Mouse (Mus musculus): ENCODE data around the gene Tspan17. TPM values are rescaled to one million over a fixed set of nuclear protein-coding genes. Genes with fewer than 3 reads are reported as not detected.

The Tspan17 gene
- total RNA-seq, 2 experiments from 2014 or later: 0.31 to 5.6 TPM

DNA sequence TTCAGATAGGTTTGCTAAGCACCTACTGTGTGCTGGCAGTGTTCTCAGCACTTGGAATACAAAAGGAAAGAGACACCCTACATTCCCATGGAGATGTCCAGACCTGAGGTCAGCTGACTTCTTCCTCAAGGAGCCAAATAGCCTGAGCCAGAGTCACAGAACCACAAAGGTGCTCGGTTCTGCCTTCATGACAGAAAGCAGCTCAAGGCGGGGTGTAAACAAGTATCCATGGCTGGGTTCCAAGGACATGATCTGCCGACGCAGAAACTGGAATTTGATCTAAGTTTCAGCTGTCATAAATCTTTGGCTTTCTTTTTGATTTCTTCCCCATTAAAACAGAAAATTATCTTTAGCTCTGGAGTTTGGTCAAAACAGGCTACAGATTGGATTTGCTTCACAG is 11.0 kb downstream of the Tspan17 start:
- ATAC-seq (replicated peaks; ENCODE audit: poor library complexity, severe bottlenecking): no peak

- ATAC-seq (replicated peaks; ENCODE audit: poor library complexity, severe bottlenecking): no peak
Observed at GRCm38 (mm10) chr13:54803010-54803409, 13.8 kb downstream of the Tspan17 start.

- ATAC-seq (replicated peaks; ENCODE audit: poor library complexity, severe bottlenecking): no peak
Observed at GRCm38 (mm10) chr13:54805134-54805838, 16.1 kb downstream of the Tspan17 start.

DNA sequence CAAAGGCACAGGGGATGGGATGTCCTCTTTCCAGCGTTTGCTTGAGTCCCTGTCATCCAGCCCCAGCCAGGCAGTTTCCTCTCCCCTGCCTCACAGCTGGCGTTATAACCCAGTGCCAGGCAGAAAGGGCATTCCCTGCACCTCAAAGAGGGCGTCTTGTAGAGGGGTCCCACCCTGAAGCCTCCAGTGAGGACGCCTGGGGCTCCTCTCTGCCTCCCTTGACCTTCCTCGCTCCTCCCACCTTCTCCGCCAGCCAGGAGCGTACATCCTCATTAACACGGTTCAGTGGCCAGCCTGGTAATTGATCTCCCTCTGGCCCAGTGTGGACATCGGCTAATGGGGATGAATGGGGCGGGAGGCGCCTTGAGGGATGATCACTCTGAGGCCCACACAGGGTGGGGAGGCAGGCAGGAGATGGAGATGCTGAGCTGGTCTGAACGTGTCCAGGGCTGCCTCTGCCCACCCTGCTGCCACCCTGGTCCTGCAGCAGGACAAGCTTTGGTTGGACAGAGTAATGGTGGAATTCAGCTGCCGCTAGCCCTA is 17.3 kb downstream of the Tspan17 start:
- ATAC-seq (replicated peaks; ENCODE audit: poor library complexity, severe bottlenecking): no peak

GRCm38 (mm10) chr13:54808067-54808466 is 18.9 kb downstream of the Tspan17 start:
- ATAC-seq (replicated peaks; ENCODE audit: poor library complexity, severe bottlenecking): no peak

GRCm38 (mm10) chr13:54811476-54811875 is 22.3 kb downstream of the Tspan17 start:
- no peak for ATAC-seq (replicated peaks; ENCODE audit: poor library complexity, severe bottlenecking)

- no peak for ATAC-seq (replicated peaks; ENCODE audit: poor library complexity, severe bottlenecking)
Observed at GRCm38 (mm10) chr13:54813381-54813780, 24.2 kb downstream of the Tspan17 start.

DNA sequence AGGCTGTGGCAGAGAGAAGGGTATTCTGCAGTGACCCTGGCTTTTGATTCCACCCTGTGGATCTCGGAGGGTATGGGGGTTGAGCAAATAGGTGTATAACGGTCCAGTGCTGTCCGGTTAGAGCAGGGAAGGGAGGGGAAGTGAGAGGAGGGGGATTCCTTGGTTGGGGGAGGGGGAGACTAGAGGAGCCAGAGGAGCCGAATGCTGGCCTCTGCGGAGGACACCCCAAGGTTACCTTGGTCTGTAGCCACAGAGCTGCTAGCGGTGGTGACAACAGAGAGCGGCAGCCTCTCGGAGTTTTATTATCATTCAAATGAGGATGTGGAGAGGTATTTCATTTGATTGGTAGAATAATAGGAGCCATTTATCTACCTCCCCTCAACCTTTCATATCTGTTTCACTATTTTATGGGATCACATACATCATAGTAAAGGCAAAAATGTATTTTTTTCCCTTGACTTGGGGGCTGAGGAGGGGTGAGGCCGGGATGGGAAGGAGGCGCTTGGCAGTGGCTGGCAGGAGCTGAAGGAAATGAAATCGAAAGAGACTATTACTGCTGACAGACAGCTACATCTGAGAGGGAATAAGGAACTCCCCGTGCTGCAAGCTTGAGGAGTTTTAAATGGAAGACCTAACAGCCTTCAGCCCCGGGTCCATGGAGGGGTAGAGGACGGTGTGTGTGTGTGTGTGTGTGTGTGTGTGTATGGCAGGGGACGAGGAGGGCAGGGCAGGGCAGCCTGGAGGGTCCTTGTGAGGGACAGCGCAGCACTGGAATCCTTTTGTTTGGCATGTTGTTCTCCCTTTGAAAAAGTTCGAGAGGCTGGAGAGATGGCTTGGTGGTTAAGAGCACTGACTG is 29.4 kb downstream of the Tspan17 start:
- peak; percentile 52; the same call in 1 of the 2 replicates for ATAC-seq (replicated peaks; ENCODE audit: poor library complexity, severe bottlenecking)

DNA sequence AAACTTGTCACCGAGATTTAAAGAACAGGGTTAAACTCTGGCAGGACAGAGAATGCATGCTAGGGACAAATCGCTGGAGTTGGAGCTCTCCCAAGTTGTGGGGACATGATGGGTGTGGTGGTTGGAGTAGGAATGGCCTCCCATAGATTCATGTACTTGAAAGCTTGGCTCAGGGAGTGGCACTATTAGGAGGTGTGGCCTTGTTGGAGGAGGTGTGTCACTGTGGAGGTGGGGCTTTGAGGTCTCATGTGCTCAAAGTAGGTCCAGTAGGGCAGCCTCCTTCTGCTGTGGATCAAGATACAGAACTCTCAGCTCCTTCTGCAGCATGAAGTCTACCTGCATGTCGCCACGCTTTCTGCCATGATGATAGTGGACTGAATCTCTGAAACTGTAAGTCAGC is 31.9 kb downstream of the Tspan17 start:
- no peak for ATAC-seq (replicated peaks; ENCODE audit: poor library complexity, severe bottlenecking)

- ATAC-seq (replicated peaks; ENCODE audit: poor library complexity, severe bottlenecking): no peak
Observed at GRCm38 (mm10) chr13:54821931-54822330, 32.8 kb downstream of the Tspan17 start.

DNA sequence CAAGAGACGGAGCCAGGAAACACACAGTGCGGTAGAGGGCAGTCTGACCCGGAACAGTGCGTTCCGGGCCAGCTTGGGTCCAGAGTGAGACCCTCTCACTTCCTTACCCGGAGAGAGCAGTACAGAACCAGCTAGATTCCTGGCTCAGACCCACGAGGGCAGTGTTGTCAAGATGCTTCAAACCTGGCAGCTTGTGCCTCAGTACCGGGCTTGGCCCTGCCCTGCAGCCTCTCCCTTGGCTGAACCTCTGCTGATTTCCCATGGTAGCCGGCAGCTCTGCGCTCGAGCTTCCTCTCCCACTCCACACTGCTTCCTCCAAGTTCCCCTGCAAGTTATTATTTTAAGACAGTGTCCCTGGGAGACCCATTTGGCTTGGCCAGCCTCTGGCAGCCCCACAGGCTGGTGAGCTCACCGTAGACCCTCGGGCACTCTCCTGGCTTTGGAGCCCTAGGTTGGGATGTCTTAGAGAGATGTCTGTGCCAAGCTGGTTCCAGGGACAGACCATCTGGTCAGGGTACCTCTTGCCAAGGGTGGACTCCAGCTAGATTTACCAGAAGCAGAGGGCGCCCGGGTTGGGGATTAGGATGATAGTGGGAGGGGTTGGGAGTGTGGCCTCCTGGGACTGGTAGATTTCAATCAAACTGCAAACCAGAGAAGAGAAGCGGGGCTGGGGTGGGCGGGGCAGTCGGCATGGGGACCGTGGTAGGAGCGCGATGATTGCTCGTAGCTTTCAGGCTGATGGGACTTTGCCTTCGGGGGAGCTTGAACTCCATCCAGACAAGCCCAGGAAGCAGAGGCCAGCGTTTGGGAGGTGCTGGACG is 35.1 kb downstream of the Tspan17 start:
- no peak for ATAC-seq (replicated peaks; ENCODE audit: poor library complexity, severe bottlenecking)

DNA sequence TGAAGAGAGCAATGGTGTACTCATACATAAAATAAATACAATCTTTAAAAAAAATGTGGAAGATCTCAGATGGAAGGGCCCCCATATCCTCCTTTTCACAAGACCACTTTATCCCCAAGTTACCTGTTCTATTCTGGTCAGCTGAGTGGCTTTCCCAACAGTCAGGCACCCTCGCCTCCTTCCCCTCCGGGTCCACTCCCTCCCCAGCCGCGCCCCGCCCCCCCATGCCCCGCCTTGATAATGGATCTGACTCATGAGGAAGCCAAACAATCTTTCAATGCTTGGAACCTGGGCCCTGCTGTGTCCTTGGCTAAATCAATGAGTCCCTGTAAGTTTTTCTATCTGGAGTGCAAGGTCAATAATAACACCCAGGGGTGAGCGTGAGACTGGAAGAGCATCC is 38.8 kb downstream of the Tspan17 start:
- no peak for ATAC-seq (replicated peaks; ENCODE audit: poor library complexity, severe bottlenecking)

GRCm38 (mm10) chr13:54828508-54828907 is 39.3 kb downstream of the Tspan17 start:
- ATAC-seq (replicated peaks; ENCODE audit: poor library complexity, severe bottlenecking): no peak

GRCm38 (mm10) chr13:54829450-54829849 is 40.3 kb downstream of the Tspan17 start:
- ATAC-seq (replicated peaks; ENCODE audit: poor library complexity, severe bottlenecking): no peak

DNA sequence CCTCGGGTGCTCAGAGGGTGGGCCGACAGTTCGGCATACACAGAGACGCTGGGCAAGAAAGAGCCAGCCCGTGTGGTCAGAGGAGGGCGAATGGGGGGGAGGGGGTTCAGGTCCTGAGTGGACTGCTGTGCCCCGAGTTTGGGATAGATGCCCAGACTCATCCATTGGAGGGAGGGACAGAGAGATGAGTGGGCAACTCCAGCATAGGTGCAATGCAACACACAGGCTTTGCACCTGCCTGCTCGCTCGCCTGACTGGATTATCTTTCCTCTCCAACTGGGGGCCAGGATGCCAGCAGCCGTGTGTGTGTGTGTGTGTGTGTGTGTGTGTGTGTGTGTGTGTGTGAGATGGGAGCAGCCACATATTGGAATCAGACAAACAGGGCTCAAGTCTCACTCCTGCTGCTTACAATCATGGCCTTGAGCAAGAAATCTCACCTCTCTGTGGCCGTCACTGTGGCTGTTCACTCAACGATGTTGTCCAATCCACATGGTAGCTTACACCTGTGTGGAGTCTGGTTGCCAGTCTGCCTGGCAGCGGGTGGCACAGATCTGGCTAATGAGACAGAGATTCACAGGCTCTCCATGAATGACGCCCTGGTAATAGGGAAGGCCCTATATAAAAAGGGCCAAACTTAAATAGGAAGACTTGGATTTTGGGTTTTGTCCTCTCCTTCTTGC is 47.3 kb downstream of the Tspan17 start:
- ATAC-seq (replicated peaks; ENCODE audit: poor library complexity, severe bottlenecking): no peak

DNA sequence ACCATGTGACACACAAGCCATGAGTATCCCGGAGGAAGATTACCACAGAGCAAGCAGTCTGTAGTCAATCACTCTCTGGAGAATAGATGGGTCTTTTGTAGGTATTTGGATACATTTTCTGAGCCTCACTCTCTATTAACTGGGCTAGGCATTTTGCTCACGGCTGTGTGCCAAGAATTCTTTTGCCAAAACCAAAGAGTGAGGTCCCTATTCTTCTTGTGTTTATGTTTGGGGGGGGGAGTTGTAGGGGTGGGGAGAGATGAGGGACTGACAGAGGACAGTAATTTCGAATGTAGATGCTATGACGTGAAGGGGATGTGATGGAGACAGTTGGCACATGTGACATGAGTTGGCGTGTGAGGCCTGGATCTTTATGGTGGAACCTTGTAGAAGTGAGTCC is 47.9 kb downstream of the Tspan17 start:
- ATAC-seq (replicated peaks; ENCODE audit: poor library complexity, severe bottlenecking): no peak

DNA sequence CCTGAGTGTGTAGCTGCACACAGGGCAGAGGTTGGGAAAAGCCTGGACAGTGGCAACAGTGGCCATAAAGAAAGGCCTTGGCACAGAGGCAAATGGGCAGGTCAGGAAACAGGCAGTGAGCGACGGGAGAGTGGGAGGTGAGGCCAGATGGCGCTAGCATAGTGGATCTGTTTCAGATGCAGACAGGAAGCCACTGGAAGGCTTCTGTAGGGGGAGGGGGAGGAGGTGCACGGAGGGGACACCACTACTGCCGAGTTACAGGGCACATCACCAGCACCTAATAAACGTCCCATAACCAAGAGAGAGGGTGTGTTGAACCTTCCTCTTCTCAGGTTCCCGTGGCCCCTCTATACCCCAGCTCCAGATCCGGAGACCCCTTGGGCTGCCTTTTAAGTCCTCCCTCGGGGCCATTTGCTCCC is 48.3 kb downstream of the Tspan17 start:
- ATAC-seq (replicated peaks; ENCODE audit: poor library complexity, severe bottlenecking): no peak

DNA sequence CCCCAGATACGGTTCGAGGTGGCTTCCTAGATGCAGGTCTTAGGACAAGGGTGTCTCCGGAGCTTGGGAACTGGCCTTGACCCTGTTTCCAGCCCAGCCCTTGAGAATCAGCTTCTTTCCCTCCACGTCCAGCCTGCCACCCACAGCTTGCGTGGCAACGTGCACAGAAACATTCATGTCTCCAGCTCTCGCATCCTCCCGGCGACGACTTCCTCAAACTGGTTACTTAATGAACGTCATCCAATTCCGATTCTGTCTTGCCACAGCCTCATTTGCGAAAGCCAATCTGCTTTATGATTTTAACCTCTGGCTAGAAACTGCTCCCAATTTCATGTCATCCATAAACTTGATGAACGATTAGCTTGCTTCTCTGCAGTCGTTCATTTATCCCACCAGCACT is 49.4 kb downstream of the Tspan17 start:
- peak; percentile 33; the same call in 1 of the 2 replicates for ATAC-seq (replicated peaks; ENCODE audit: poor library complexity, severe bottlenecking)

- no peak for ATAC-seq (replicated peaks; ENCODE audit: poor library complexity, severe bottlenecking)
Observed at GRCm38 (mm10) chr13:54839211-54839610, 50.0 kb downstream of the Tspan17 start.

GRCm38 (mm10) chr13:54844579-54844978 is 55.4 kb downstream of the Tspan17 start:
- ATAC-seq (replicated peaks; ENCODE audit: poor library complexity, severe bottlenecking): no peak

Measured in granulocyte monocyte progenitor cell, adult 5-6 weeks (primary cell).